Mouse (Mus musculus) T-helper 2 cell (primary cell): ENCODE measurements at regions not wholly inside any gene's neighbourhood (a gene's known extent, or its start where the extent isn't known, plus 50 kb on each side); places are given as distances from the start of the nearest gene placed in this dataset.

Experiments used
- in situ Hi-C: fragments of 300-600 bp; cut with MboI, MseI; formaldehyde crosslinking; loops from one replicate; pipeline ENCODE4 v1.15.1; 2025; ENCODE audit warnings: high pct_unique_total_duplicates

DNA sequence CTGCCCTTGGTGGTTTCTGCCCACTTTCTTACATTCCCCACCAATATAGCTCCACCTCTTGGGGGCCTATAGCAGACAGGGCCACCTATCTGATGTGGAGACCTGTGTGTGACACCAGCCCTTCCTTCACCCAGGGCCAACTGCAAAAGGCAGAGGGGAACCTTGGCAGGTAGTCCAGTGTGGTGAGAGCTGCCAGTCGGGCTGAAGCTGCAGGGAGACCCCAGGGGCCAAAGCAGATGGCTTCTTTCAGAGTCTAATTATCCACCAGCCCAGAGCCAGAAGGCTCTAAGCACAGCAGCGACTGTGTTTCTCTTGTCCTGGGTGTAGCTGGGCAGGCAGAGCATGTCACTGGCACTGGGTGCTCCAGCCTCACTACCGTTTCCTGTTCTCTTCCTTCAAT, 104.5 kb downstream of the Chst1 start:
- in situ Hi-C loops = no loop called here

DNA sequence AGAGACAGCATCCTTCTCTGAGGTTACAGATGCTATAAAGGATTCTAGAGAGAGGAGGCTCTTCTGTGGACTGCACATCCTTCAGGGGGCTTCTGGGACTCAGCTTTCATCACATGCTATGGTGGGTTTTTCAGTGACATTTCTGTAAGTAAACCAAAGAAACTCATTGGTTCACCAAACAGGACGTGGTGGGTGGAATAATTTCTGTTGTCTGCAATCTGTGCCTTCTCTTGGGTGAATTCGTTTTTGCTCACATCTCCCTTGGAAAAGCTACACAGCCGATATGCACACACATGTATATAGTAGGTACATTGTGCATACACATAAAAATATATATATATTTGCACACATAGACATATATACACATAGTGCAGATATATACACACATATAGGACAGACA, 110.2 kb downstream of the Chst1 start:
- in situ Hi-C loops = loop anchor here (10.0 kb wide), 1 partner anchor 215 kb away; no protein-coding TSS in a partner anchor

DNA sequence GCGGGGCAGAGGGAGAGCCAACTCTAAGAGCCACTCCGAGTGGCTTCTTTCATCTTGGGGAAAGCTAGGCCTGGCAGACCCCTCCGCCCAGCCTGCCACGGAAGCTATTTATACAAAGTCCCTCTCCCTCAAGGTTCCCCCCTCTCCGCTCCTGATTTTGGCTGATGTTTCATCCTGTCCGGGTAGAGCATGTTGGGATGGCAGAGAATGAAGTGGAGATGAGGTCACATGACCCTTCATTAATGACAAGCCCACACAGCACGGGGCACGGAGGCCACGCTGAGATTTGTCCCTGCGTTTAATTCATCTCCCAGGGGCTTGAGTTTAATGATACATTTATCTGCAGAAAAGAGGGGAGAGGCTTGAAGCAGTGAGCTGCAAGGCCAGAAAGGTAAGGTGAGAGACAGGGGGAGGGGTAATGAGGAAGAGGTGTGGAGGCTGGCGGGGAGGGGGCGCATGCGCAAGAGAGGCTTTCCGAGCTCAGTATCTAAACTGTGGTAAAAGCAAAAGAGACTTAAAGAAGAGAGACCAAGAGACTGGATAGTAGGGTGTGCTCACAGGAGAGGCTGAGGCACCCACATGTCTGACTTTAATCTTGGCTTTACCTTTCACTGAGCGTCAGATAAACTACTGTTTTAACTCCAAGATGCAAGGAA, 111.7 kb downstream of the Chst1 start:
- in situ Hi-C loops = loop anchor here (10.0 kb wide), 1 partner anchor 216 kb away; no protein-coding TSS in a partner anchor

DNA sequence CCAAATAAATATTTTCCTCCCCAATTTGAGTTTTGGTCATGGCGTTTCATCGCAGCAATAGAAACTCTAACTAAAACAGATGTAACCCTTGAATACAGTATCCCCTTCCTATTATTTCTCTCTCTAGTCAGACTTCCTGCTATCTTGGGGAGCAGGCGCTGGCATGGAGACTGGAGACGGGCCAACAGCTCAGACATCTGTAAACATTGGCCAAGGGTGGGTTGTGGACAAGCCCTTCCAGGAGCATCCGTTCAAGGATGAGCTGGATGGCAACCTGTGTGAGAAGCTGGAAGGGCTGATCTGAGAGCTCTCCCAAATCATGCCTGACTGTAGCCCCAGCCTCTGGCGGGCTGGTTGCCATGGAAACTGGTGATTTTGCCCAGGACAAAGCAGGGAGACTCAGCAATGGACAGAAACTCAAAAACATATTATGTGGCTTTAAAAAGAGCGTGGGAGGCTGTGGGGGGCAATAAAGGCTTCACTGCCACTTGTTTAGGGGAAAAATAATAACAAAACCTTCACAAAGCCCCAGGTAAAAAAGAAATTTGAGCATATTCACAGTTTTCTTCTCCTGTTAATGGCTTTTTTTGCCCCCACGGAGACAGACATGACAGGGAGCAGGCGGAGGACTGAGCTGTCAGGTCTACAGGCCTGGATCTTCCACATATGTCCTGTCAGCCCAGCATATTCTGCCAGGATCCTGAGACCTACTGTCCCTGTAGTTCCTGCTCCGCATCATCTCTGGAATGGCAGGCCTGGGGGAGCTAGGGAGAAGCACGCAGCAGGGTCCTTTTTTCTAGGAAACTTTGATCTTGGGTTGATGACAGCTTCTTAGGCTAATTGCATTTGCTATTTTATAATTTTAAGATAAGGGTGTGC, 113.0 kb downstream of the Chst1 start:
- in situ Hi-C loops = loop anchor here (10.0 kb wide), 1 partner anchor 218 kb away; no protein-coding TSS in a partner anchor

DNA sequence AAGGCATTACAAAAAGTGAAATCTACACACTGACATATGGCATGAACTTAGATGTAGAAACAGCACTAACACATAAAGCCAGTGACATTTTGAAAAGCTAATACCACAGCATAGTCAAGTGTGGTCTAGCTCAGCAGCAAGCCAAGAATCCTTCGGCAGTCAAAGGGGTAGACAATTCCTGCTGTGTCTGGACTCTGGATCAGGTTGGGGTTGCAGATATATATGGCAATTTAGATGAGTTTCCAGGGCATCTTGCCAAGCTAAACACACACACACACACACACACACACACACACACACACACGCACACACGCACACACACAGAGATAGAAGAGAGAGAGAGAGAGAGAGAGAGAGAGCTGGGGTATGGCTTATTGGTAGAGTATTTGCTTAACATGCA, 118.2 kb downstream of the Chst1 start:
- in situ Hi-C loops = loop anchor here (10.0 kb wide), 1 partner anchor 223 kb away; no protein-coding TSS in a partner anchor

DNA sequence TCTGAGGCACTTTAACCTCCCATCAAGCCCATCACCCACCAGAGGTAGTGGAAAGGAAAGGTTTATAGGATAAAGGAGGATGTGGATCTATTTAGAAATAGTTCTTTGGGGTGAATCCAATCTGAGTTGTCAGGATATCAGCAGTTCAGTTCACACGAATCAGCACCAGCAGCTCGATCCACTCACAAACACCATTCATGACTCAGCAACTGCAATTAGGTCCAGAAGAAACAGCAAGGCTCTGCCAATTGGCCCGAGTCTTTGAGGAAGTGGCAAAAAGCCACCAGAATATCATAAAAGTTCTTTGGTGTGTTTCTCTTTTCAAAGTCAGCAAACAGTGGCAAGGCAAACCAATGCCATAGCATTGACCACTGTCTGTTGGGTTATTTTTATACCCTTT, 122.4 kb downstream of the Chst1 start:
- in situ Hi-C loops = no loop called here

DNA sequence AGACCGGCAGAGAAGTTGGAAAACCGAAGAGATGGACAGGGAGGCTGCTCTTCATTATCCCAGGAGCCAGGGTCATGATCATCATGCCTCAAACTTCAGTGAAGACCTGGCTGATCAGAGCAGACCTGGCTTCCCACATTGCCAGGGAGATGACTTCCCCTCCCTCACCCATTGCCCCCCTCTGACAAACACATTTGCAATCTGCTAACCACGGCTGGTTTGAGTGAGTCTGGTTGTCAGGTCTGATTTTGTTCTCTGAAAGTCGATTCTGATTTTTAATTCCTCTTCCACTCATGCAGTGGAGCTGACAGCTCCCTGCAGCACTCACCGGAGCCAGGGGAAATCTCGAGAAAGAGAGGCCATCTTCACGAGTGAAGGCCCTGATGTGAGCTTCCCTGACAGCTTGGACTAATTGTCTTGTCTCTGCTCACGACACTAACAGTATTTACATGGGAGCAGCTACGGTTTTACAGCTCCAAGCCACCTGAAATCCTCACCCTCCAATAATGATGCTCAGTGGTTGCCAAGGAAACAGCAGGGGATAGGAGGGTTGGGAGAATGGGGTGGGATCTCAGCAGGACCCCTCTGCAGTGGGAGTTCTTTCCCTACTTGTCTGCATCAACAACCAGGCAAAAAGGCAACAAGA, 124.2 kb downstream of the Chst1 start:
- in situ Hi-C loops = no loop called here

DNA sequence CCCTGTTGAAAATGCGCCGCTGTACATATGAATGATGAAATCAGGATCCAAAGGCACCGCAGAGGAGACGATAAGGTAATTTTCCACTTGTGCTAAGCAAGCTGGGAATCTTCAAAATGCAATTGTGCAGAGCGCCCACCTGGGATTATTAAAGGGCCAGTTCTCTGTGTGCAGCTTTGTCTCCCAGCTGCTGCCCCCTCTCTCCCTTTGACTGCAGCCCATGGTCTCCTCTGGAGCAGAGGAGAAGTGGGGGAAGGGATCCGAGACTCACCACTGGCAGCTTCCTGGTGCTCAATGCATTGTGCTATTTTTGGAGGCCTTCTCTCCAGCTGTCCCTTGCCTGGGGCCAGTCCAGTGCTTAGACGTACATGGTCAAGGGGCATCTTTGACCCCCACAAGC, 127.1 kb downstream of the Chst1 start:
- in situ Hi-C loops = no loop called here

DNA sequence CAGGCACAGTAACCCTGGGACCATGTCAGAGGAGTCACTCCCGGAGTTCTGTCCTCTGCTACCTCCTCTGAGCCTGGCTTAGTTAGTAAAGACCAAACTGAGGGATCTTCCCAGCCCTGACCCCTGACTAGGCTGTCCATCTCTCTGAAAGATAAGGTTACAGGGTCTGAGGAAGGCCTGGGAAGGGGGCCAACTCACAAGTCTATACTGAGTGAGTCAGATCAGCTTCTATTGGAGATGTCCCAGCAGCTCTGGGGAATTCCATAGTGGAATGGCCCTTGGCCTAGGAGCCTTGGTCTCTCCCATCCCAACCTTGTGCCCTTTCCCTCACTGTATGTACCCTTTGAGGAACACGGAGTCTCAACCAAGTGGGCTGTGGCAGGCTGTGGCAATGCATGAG, 127.7 kb downstream of the Chst1 start:
- in situ Hi-C loops = no loop called here

DNA sequence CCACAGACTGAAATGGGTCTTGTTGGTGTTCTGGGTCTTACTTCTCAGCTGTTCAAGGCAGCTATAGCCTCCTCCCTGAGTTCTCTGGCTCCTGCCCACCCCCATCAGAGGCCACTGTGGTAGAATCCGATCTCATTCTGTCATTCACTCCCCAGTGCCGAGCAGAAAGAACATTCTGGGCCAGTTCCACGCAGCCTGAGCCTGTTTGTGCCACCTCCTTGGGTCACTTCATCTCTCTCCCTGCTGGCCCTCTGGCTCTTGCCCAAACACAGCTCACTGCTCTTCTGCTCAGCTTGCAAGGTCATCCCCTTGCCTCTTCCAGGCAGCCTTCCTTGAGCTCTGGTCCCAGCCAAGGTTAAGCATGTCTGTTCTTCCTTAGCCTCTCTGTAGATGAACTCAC, 128.9 kb downstream of the Chst1 start:
- in situ Hi-C loops = no loop called here

DNA sequence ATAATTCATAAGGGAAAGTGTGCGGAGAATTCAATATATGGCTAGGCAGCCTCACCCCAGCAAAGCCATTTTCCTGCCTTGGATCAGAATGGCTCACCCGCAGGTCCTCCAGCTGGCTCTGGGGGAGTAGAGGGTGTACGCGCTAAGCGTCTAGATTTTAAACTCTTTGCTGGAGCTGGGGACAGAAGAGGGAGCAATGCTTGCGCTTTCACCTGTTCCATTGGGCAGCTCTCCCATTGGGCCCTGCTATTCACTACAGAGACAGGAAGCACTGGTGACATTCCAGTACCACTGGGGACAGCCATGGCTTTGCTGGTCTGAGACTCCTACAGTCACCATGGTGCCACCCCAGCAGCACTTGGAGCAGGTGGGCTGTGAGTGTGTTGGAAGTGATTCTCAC, 130.9 kb downstream of the Chst1 start:
- in situ Hi-C loops = no loop called here

DNA sequence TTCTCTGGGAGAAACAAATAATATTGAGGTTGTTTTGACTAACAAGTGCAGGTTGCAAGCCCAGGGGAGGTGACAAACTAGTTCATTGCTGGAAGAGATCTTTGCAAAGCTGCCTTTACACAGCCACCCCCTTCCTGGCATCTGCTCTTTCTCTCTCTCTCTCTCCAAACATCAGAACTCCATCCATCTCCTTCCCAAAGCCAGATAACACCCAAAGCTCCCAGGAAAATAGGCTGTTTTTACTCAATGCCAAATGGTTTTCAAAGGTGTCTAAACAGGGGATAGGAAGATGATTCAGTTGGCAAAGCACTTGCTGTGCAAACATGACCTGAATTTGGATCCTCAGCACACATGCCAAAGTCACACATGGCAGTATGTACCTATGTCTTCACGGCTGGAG, 133.9 kb downstream of the Chst1 start:
- in situ Hi-C loops = no loop called here

DNA sequence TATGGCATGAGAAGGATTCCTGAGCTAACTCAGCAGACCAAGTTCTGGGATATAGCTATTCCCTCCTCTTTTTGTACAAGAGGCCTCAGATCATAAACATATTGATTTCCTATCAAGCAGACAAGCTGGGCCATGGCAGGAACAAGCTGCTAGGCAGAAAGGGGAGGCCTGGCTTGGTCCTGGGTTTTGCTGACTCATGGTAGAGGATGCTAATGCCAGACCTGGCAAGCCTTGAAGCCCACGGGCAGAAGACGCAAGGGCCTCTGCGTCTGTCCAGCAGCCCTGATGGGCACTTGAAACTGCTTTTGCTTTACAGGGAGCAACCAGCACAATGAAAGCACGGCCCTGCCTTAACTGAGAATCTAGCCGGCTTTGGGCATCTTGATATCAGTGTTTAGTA, 136.3 kb downstream of the Chst1 start:
- in situ Hi-C loops = no loop called here

DNA sequence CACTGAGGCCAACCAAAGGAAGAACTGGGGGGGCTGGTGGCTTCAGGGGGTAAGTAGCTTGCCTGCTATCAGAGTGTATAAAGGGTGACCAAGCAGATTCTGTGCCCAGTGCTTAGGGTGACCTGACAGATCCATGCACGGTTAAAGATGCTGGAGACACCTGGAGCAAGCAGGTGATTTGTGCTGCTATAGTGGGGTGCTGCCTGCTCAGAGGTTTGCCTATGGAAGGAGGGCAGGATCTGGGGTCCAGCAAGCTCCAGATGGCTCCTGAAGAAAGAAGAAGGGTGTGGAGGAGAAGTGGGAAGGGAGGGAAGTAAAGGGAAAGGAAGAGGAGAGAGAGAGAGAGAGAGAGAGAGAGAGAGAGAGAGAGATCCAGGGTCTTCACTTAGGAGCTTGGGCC, 137.8 kb downstream of the Chst1 start:
- in situ Hi-C loops = no loop called here

DNA sequence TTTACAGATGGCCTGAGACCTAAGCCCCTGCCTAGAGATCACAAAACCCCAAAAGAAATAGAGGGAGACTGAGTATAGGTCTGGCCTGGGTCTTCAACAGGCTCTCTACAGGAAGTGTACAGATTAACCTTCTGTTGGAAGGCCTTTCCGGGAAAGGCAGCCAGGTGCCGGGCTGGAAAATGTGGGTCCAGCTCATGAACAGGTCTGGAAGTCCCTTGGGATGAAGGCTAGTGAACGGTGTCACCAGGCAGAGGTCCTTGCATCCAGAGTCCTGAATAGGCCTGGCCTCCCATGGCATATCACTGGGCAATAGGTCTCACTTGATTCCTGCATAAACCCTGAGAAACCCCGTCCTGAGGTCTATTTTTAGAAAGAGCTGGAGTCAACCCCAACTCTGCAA, 140.1 kb downstream of the Chst1 start:
- in situ Hi-C loops = no loop called here

DNA sequence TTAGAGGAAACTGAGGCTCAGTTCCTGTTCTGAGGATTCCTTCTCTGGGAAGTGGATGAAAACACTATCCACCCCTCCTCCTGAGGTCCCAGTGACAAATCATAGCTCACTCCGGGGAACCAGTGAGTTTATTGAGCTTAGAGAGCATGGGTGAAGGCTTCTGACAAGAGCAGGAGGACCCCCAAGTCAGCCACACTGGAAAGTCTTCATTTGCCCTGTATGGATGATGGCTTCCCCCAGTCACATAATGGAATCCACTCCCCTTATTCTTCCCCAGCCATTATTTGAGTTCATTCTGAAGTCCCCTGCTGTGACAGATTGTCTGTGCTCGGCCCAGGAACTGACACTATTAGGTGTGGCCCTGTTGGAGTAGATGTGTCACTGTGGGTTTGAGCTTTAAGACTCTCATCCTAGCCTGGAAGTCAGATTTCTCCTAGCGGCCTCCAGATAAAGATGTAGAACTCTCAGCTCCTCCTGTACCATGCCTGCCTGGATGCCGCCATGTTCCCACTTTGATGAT, 141.3 kb downstream of the Chst1 start:
- in situ Hi-C loops = no loop called here

DNA sequence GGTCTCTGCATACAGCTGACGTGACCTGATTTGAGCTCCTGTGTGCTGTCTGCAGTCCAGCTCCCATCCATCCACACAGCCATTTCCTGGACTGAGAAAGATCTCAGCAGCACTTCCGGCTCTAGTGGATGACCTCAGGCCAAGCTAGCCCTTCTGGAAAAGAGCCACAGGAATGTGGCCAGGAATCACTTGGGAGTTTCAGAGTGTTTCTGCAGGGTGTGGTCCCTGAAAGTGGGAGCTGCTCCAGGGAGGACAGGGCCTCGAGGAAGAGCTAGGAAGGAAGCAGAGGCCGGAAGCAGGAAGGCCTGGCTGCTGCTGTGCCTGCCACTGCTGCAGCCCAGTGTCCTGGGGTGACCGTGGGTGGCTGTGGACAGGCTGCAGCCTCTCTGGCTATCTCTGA, 142.5 kb downstream of the Chst1 start:
- in situ Hi-C loops = no loop called here

DNA sequence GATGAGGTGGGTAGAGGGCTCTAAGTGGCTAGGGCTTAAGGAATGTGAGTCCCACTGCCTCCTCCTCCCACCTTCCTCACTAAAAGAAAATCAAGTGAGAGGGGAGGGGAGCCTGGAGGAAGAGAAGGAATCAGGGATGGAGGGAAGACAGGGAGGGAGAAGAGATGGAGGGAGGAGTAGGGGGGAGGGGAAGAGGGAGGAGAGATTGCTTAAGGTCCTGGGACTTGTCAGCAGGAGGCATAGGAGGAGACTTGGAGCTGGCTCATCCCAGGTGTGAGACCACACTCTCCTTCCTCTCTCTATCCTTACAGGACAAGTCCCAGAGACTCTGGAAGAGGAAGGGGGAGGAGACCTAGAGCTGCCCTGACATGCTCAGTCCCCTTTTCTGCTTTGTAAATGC, 143.2 kb downstream of the Chst1 start:
- in situ Hi-C loops = no loop called here

DNA sequence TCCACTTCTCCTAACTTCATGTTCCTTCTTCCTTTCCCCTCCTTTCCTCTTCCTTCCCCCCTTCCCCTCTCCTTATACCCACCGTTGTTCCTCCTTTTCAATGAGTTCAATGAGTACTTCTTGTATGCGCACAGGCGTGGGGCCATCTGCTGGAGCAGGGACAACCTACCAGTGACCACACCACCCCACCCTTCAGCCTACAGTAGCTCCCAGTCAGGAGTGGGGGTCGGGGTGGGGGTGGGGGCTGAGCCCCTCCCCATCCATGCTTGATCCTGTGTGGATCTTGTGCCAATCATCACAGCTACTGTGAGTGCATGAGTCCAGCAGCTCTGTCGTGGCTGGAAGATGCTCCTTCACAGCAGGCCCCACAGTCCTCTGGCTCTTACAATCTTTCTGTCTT, 143.6 kb downstream of the Chst1 start:
- in situ Hi-C loops = no loop called here

DNA sequence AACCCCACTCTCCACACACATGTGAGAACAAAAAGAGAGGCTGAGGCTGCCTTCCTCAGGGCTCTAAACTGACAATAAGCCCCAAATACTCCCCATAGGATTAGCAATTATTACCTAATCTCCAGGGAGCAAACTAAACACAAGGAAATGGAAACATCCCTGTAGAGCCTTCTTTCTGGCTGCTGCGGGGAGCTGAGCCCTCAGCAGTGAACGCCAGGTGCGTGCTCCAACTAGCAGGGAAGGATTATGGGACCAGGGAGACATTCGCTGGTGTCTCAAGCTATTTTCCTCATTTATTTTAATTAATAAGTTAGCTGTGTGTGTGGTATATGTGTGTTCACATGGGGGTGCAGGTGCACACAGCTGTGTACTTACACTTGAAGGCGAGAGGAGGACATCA, 144.4 kb downstream of the Chst1 start:
- in situ Hi-C loops = no loop called here

DNA sequence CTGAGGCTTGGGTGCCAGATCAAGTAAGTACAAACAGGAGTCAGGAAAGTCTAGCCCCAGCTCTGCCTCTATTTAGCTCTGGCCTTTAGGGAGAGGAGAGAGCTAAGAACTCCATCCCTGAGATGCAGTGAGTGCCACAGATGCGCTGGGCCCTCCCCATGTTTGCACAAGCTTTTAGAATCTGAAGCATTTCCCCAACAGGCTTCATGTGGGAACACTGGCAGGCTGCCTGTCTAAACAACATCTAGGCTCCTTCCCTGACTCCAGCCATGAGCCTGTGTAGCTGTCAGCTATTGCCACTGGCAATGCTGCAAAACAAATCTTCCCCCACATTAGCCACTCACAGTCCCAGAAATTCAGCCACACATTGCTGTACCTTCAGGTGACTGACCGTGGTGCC, 147.9 kb downstream of the Chst1 start:
- in situ Hi-C loops = no loop called here

DNA sequence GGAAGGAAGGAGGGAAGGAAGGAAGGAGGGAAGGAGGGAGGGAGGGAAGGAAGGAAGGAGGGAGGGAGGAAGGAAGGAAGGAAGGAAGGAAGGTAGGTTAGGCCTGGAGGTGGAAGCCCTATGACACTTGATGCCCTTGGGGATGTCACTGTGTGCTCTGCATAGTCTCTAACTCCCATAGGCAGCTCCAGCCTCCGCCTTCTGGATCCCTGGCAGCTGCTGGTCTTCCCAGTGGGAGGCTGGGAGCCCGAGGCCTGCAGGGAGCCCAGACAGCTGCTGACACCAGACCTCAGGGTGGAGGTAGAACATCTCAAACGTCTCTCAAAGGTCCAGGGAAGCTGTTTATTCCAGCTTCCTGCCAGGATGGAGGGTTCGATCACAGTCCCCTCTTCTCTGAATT, 150.6 kb downstream of the Chst1 start:
- in situ Hi-C loops = no loop called here
